Mouse (Mus musculus) gastrocnemius, postnatal 14 days (tissue): ENCODE measurements around the gene Ube2ql1. TPM values are rescaled to one million over a fixed set of nuclear protein-coding genes. Genes with fewer than 3 reads are reported as not detected.

ENCODE experiments used
- DNase-seq: peaks from one replicate; pipeline ENCODE4 v3.0.0; 2021; ENCODE audit warnings: mixed read lengths
- intact Hi-C: fragments of 180-260 bp; cut with DNase I; formaldehyde crosslinking; loops from one replicate; pipeline ENCODE4 v1.15.1; 2025; ENCODE audit warnings: low total_unique reads
- total RNA-seq, 2 experiments: library from RNA; stranded (reverse); gene quantifications; 2 replicates each; pipeline ENCODE4 v1.2.3; 2021

The Ube2ql1 gene
- total RNA-seq, 2 experiments from 2014 or later, result 0.33 to 0.45 TPM

GRCm38 (mm10) chr13:69721141-69721540 lies 18.5 kb downstream of the Ube2ql1 start:
- DNase-seq, result no peak
- intact Hi-C loops, result no loop called here

GRCm38 (mm10) chr13:69717860-69718598 lies 21.7 kb downstream of the Ube2ql1 start:
- intact Hi-C loops, result no loop called here
- no peak for DNase-seq

DNA sequence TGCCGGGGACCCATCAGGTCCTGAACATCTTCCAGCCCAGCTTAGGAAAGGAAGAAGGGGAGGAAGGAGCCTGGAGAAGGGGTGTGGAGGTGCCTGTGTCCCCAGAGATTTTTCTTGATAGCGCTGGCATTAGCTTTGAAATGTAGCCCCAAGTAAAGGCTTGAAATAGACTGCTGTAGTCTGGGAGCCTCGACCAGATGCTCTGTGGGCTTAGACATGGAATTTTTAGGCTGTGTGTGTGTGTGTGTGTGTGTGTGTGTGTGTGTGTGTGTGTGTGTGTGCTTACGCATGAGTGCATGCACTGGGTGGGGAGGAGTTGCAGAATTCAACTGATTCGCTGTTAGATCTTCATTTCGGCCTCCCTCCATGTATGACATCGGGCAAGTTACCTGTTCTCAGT lies 31.5 kb downstream of the Ube2ql1 start:
- intact Hi-C loops, result no loop called here
- no peak for DNase-seq

DNA sequence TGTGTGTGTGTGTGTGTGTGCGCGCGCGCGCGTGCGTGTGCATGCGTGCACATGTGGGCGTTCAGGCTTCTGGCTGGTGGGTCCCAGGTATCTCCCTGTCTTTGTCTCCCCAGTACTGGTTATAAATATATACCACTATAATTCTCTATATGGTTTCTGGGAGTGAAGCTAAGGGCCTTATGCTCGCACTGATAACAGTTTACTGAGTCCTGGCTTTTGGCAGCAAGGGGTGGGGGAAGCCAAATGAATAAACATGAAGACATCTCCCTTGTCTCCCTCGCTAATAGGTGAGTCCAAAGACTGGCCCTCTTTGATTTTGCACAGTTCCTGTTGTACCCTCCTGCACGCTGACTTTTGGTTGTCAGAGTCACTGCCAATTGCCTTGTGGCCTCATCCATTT lies 32.2 kb downstream of the Ube2ql1 start:
- intact Hi-C loops, result no loop called here
- DNase-seq, result no peak

GRCm38 (mm10) chr13:69706919-69707318 lies 32.8 kb downstream of the Ube2ql1 start:
- no peak for DNase-seq
- intact Hi-C loops, result no loop called here

GRCm38 (mm10) chr13:69703505-69703904 lies 36.2 kb downstream of the Ube2ql1 start:
- intact Hi-C loops, result no loop called here
- DNase-seq, result no peak

DNA sequence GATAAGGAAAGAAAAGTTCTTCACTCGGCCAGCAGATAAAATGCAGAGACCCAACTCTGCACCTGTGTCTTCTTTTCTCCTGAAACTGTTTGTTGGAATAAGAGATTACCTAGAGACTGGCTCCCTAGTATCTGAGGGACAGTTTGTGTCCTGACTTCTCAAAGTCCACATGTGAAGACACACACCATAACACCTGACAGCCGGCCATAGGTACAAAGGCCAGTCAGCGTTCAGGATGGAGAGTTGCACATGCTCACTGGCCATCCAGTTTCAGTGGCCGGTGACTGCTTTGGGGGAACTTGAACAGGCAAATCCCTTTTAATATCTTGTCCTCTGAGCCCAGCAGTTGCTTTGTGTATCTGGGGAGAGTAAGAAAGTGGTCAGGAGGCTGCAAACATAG lies 38.3 kb downstream of the Ube2ql1 start:
- no peak for DNase-seq
- intact Hi-C loops, result no loop called here

DNA sequence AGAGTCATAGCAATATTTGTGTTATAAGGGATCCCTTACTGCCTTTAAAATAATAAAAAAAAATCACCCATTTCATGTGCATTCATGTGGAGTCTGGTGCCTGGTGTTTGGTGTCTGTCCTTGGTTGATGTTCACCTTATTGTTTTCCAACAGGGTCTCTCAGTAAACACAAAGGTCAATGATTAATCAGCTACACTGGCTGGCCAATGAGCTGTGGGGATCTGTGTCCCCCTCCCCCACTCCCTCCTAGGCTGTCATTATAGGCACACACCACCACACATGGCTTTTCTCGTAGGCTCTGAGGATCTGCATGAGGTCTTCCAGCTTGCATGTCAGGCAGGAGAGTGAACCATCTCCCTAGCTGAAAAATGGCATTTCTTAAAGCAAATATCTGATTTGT lies 38.9 kb downstream of the Ube2ql1 start:
- no peak for DNase-seq
- intact Hi-C loops, result no loop called here

GRCm38 (mm10) chr13:69696333-69696991 lies 43.2 kb downstream of the Ube2ql1 start:
- peak; percentile 49 for DNase-seq
- intact Hi-C loops, result no loop called here

- peak; percentile 20 for DNase-seq
Observed at GRCm38 (mm10) chr13:69691074-69691473, 48.6 kb downstream of the Ube2ql1 start.

GRCm38 (mm10) chr13:69687023-69687422 lies 52.7 kb downstream of the Ube2ql1 start:
- no peak for DNase-seq
- intact Hi-C loops, result no loop called here

More at GRCm38 (mm10) chr13:69691074-69691473, 48.6 kb downstream of the Ube2ql1 start:
- intact Hi-C loops, result no loop called here

GRCm38 (mm10) chr13:69685406-69685818 lies 54.3 kb downstream of the Ube2ql1 start:
- DNase-seq, result no peak
- intact Hi-C loops, result no loop called here

DNA sequence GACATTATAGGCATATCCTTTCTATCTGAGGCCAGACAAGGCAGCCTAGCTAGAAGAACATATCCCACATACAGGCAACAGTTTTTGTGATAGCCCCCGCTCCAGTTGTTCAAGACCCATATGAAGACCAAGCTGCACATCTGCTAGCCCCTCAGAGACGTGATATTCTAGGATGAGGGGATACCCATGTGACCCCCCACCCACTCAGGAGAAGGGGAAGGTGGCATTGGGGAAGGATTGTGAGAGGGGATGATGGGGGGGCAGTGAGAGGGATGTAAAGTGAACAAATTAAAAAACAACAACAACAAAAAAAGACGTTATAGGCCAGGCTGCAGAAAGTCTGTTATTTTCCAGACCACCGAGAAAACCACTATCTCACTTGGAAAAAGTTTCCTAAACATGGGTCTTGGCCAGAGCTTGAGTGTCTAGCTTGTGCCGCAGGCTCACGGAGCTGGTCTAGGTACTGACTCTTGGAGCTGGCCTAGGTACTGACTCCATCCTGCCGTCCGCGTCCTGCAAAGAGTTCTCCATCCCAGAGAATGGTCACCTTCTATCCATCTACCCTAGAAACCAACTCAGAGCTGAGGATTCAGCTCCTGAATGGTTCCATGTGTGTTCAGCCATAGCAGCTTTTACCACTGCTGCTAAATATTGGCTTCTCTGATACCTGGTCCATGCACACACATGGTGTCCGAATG lies 65.6 kb downstream of the Ube2ql1 start:
- no peak for DNase-seq
- intact Hi-C loops, result no loop called here

DNA sequence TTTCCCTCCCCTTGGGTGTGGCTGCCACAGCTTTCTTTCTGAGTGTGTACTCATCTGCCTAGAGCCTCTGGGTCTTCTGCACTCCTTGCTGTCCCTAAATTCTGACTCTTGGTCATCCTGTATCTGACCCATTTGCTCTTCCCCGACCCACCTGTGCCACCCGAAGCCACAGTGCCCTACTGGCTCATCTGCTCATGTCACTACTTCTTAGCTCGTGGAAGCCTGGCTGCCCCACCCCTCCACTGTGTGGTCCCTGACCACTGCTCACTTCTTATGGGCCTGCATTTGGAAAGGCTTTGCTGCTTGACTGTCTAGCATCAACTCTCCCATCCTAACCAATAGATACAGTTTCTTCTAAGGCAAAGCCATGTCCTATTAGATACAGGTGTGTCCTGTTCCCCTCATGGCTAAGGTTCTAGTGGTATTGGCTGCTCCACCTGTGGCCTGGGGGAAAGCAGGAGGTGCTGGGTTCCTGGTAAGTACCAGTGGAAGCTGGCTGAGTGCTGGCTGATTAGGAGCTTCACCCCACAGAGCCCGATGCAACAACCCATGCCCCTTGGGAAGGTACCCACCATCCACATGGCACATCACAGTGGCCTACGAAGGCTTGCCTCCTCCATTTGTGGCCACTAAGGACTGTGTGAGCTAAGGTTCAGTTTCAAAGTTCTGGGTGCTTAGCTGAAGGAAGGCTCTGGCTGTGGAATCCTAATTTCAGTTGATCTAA lies 66.3 kb downstream of the Ube2ql1 start:
- DNase-seq, result no peak
- intact Hi-C loops, result no loop called here

- intact Hi-C loops, result no loop called here
- no peak for DNase-seq
Observed at GRCm38 (mm10) chr13:69672565-69672964, 67.1 kb downstream of the Ube2ql1 start.

DNA sequence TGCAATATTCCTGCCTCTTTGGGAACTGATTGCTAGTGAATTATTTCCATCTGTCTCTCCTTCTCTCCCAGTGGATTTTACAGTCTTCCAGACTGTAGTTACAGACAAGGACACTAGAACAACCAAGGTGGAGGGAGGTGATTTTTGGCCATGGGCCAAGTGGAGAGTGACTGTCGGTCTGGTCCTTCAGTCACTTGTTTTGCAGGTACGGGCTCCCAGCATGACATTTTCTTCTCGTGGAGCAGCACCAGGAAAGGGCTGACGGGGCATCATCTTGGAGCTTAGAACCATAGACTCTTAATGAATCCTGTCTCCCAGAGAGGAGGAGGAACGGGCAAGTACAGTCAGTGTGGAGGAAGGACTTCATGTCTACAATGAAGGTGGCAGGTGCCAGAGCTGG lies 67.6 kb downstream of the Ube2ql1 start:
- intact Hi-C loops, result no loop called here

DNA sequence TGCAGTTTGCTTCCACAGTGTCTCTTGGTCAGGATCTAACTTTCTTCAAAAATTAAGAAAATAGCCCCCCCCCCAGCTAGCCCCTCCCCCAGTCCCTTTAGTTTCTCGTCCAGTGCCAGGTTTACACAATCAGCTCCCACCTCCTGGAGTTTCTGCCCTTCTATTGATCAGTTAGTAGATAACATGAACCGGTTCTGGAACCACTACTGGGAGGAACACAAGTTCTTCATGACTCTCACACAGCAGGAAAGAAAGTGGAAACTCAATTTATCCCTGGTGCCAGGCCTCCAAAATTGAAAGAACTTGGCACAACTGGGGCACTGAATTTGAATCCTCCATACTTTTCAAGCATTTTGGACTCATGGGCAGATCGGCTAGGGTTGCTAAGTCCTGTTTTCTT lies 85.2 kb downstream of the Ube2ql1 start:
- intact Hi-C loops, result no loop called here
- no peak for DNase-seq

More for the DNA sequence above, 67.6 kb downstream of the Ube2ql1 start:
- no peak for DNase-seq
